Mouse (Mus musculus) stomach, postnatal 0 days (tissue): ENCODE measurements at regions not wholly inside any gene's neighbourhood (a gene's known extent, or its start where the extent isn't known, plus 50 kb on each side); places are given as distances from the start of the nearest gene placed in this dataset.

Experiments
- ATAC-seq: fragments of 200-750 bp; cut with Nextera tagmentation; 2 replicates; pipeline ENCODE4 v1.8.0; 2017; ENCODE audit not compliant: low FRiP score, low TSS enrichment
- DNase-seq: peaks from one replicate; pipeline ENCODE4 v3.0.0-alpha.2; 2016; ENCODE audit warnings: low spot score
- H3K27ac ChIP-seq: fragments of 300-500 bp; sonication (generic); replicated peaks from 2 replicates; pipeline ENCODE4 v1.5.1; 2014; ENCODE audit warnings: mild to moderate bottlenecking, control low read depth
- H3K27me3 ChIP-seq: fragments of 300-500 bp; sonication (generic); 2 replicates; pipeline ENCODE4 v1.6.1; 2014; ENCODE audit warnings: low read length; ENCODE audit not compliant: control insufficient read depth, insufficient read depth
- H3K36me3 ChIP-seq: fragments of 300-500 bp; sonication (generic); 2 replicates; pipeline ENCODE4 v1.6.1; 2014; ENCODE audit warnings: low read length, mixed read lengths; ENCODE audit not compliant: control insufficient read depth, insufficient read depth
- H3K4me1 ChIP-seq: fragments of 300-500 bp; sonication (generic); replicated peaks from 2 replicates; pipeline ENCODE4 v1.6.1; 2014; ENCODE audit warnings: antibody characterized with exemption; ENCODE audit not compliant: control insufficient read depth, insufficient read depth
- H3K4me2 ChIP-seq: fragments of 300-500 bp; sonication (generic); replicated peaks from 2 replicates; pipeline ENCODE4 v1.6.1; 2014; ENCODE audit warnings: low read depth, mild to moderate bottlenecking, control low read depth, moderate library complexity
- H3K4me3 ChIP-seq: fragments of 300-500 bp; sonication (generic); 2 replicates; pipeline ENCODE4 v1.5.1; 2014; ENCODE audit warnings: low read depth, low read length, control low read depth
- H3K9ac ChIP-seq: fragments of 300-500 bp; sonication (generic); 2 replicates; pipeline ENCODE4 v1.6.1; 2014; ENCODE audit warnings: mild to moderate bottlenecking, low read length, control low read depth, mixed read lengths
- H3K9me3 ChIP-seq: fragments of 300-500 bp; sonication (generic); 2 replicates; pipeline ENCODE4 v1.6.1; 2016; ENCODE audit warnings: low read length; ENCODE audit not compliant: control insufficient read depth
- CTCF ChIP-seq: IDR thresholded peaks from 2 replicates; pipeline ENCODE4 v1.5.1; 2016; ENCODE audit warnings: antibody characterized with exemption, low read depth, mild to moderate bottlenecking, moderate library complexity
- EP300 ChIP-seq: optimal IDR thresholded peaks from 2 replicates; pipeline ENCODE3; 2016; ENCODE audit warnings: antibody characterized with exemption
- WGBS: fragments of 180-500 bp; shearing (Covaris S2); extraction: QIAGEN DNeasy Blood & Tissue Kit; methylation state at CpG from one replicate; pipeline ENCODE4 v1.1.7; 2014; 5-methylcytosine and 5-hydroxymethylcytosine counted together

- Histone ChIP-seq H3K4me2 (no peak overlapping the region), H3K27ac (no peak overlapping the region), H3K27me3 (no peaks in the 10 kb centered on the region), H3K36me3 (no peaks in the 10 kb centered on the region), H3K4me3 (no peak overlapping the region), H3K4me1 (no peaks in the 10 kb centered on the region), H3K9me3 (no peaks in the 10 kb centered on the region), H3K9ac (no peak overlapping the region)
- TF ChIP-seq CTCF (no peak), EP300 (no peak)
- WGBS = 88% methylated on average over 4 of the region's 4 CpGs
- no peak for ATAC-seq
- DNase-seq = no peak
Measured at GRCm38 (mm10) chr7:136477135-136477534, 417.3 kb upstream of the Mgmt start.

- H3K9me3 ChIP-seq = no peaks in the 10 kb centered on the region
- no peak overlapping the region for H3K27ac ChIP-seq
- H3K4me2 ChIP-seq = no peak overlapping the region
- H3K4me1 ChIP-seq = no peaks in the 10 kb centered on the region
- no peaks in the 10 kb centered on the region for H3K27me3 ChIP-seq
- no peak overlapping the region for H3K9ac ChIP-seq
- no peak for ATAC-seq
- WGBS = 48% methylated on average over 13 of the region's 13 CpGs
- H3K36me3 ChIP-seq = no peaks in the 10 kb centered on the region
- no peak for TF ChIP-seq CTCF
- TF ChIP-seq EP300 = no peak
- no peak for DNase-seq
- H3K4me3 ChIP-seq = no peak overlapping the region
Measured at GRCm38 (mm10) chr7:136480641-136481202, 413.7 kb upstream of the Mgmt start.

- no peak overlapping the region for H3K4me3 ChIP-seq
- H3K27ac ChIP-seq = no peak overlapping the region
- no peak overlapping the region for H3K4me2 ChIP-seq
- no peaks in the 10 kb centered on the region for H3K36me3 ChIP-seq
- H3K9me3 ChIP-seq = no peaks in the 10 kb centered on the region
- DNase-seq (no peak), ATAC-seq (no peak)
- no peak overlapping the region for H3K9ac ChIP-seq
- no peaks in the 10 kb centered on the region for H3K4me1 ChIP-seq
- TF ChIP-seq CTCF (no peak), EP300 (no peak)
- no peaks in the 10 kb centered on the region for H3K27me3 ChIP-seq
Measured at GRCm38 (mm10) chr7:136483237-136483636, 411.2 kb upstream of the Mgmt start.

GRCm38 (mm10) chr7:136487556-136487955, 406.9 kb upstream of the Mgmt start:
- no peaks in the 10 kb centered on the region for H3K9me3 ChIP-seq
- TF ChIP-seq EP300 (no peak), CTCF (no peak)
- no peak overlapping the region for H3K9ac ChIP-seq
- DNase-seq (no peak), ATAC-seq (no peak)
- WGBS = 47% methylated on average over 5 of the region's 5 CpGs
- H3K4me1 ChIP-seq = no peaks in the 10 kb centered on the region
- H3K27me3 ChIP-seq = no peaks in the 10 kb centered on the region
- H3K4me3 ChIP-seq = no peak overlapping the region
- no peak overlapping the region for H3K27ac ChIP-seq
- no peaks in the 10 kb centered on the region for H3K36me3 ChIP-seq
- H3K4me2 ChIP-seq = no peak overlapping the region

GRCm38 (mm10) chr7:136494862-136495261, 399.6 kb upstream of the Mgmt start:
- Histone ChIP-seq H3K36me3 (no peaks in the 10 kb centered on the region), H3K9ac (no peak overlapping the region), H3K4me1 (no peaks in the 10 kb centered on the region), H3K27ac (no peak overlapping the region), H3K9me3 (no peaks in the 10 kb centered on the region), H3K27me3 (no peaks in the 10 kb centered on the region), H3K4me3 (no peak overlapping the region), H3K4me2 (no peak overlapping the region)
- TF ChIP-seq CTCF (no peak), EP300 (no peak)
- WGBS = 26% methylated on average over 3 of the region's 3 CpGs
- ATAC-seq (no peak), DNase-seq (no peak)

GRCm38 (mm10) chr7:136496335-136497242, 397.8 kb upstream of the Mgmt start:
- Histone ChIP-seq H3K36me3 (no peaks in the 10 kb centered on the region), H3K27ac (no peak overlapping the region), H3K9me3 (no peaks in the 10 kb centered on the region), H3K27me3 (no peaks in the 10 kb centered on the region), H3K4me1 (no peaks in the 10 kb centered on the region), H3K4me2 (0 out of 2 replicates have a peak overlapping the region, but pooled peaks have one; percentile 6), H3K4me3 (no peak overlapping the region), H3K9ac (no peak overlapping the region)
- WGBS = 48% methylated on average over 19 of the region's 19 CpGs
- no peak for TF ChIP-seq CTCF
- ATAC-seq = no peak
- no peak for DNase-seq
